Mouse (Mus musculus): ENCODE measurements around the gene Rpgrip1l. TPM values are rescaled to one million over a fixed set of nuclear protein-coding genes. Genes with fewer than 3 reads are reported as not detected.

Gene Rpgrip1l
- total and polyA plus RNA-seq, 3 experiments = 2.1 to 5.0 (median 3.8) TPM

- Histone ChIP-seq H3K4me3 (replicated peaks in 1 of 3; ENCODE audit: low read depth in 2 of 3, low read length in 2 of 3, poor library complexity in 1 of 3) (no peak overlapping the region), H3K27me3 (replicated peaks) (no peaks in the 10 kb centered on the region), H3K79me2 (replicated peaks; ENCODE audit: control insufficient read depth, extremely low read depth, insufficient read depth, poor library complexity, severe bottlenecking) (no peaks in the 10 kb centered on the region), H3K4me2 (ENCODE audit: insufficient read depth, low read depth, poor library complexity, severe bottlenecking) (no peak overlapping the region), H3K4me1 (ENCODE audit: control insufficient read depth in 1 of 2, insufficient read depth in 2 of 2) (no peaks in the 10 kb centered on the region), H3K9ac (ENCODE audit: insufficient read depth, low read depth) (no peak overlapping the region), H3K27ac (ENCODE audit: insufficient read depth, low read depth) (no peak overlapping the region), H3K36me3 (replicated peaks in 1 of 2; ENCODE audit: control insufficient read depth in 1 of 2, insufficient read depth in 1 of 2, low read length in 1 of 2) (peaks cover 0 to 4% of the 10 kb centered on the region in 2 experiments), H3K9me3 (replicated peaks; ENCODE audit: low read length) (no peaks in the 10 kb centered on the region)
- in situ Hi-C loops (cut with MboI; ENCODE audit: low pct_ligation_motif_present, low pct_unique_long_range_greater_than_20kb, low sequenced_read_pairs) (no loop called here), dilution Hi-C loops (cut with MboI; ENCODE audit: extremely low pct_ligation_motif_present, extremely low pct_unique_long_range_greater_than_20kb, low sequenced_read_pairs) (no loop called here)
- no peak for DNase-seq (ENCODE audit: extremely low read depth)
- no peak for TF ChIP-seq ZNF384 (IDR thresholded peaks at IDR 0.05; ENCODE audit: low read depth, low read length)
- TF ChIP-seq TBP (conservative IDR thresholded peaks at IDR 0.05; ENCODE audit: low read depth, low read length) = no peak
- TF ChIP-seq IRF4 (IDR thresholded peaks at IDR 0.05; ENCODE audit: low read depth, low read length) = no peak
- TF ChIP-seq MEF2A (IDR thresholded peaks at IDR 0.05; ENCODE audit: borderline replicate concordance, low read depth, low read length) = no peak
- no peak for TF ChIP-seq ELF1 (IDR thresholded peaks at IDR 0.05; ENCODE audit: low read depth, low read length)
- TF ChIP-seq MAZ (IDR thresholded peaks at IDR 0.05; ENCODE audit: low read depth, low read length) = no peak
- no peak for TF ChIP-seq KAT2A (IDR thresholded peaks at IDR 0.05; ENCODE audit: insufficient replicate concordance, low read length)
- TF ChIP-seq MYC (IDR thresholded peaks at IDR 0.05; ENCODE audit: low read depth, low read length) = no peak
- no peak for TF ChIP-seq RCOR1 (conservative IDR thresholded peaks at IDR 0.05; ENCODE audit: low read depth, low read length)
- no peak for TF ChIP-seq MAX (IDR thresholded peaks at IDR 0.05; ENCODE audit: low read length)
- no peak for TF ChIP-seq MXI1 (IDR thresholded peaks at IDR 0.05; ENCODE audit: low read depth, low read length)
- no peak for TF ChIP-seq HCFC1 (IDR thresholded peaks at IDR 0.05; ENCODE audit: low read depth, low read length)
- TF ChIP-seq ETS1 (conservative IDR thresholded peaks at IDR 0.05; ENCODE audit: low read depth, low read length) = no peak
- TF ChIP-seq SIN3A (IDR thresholded peaks at IDR 0.05; ENCODE audit: low read length) = no peak
- no peak for TF ChIP-seq NELFE (IDR thresholded peaks at IDR 0.05; ENCODE audit: low read depth, low read length)
- no peak for TF ChIP-seq BHLHE40 (IDR thresholded peaks at IDR 0.05; ENCODE audit: low read depth, low read length)
- no peak for TF ChIP-seq USF1 (IDR thresholded peaks at IDR 0.05; ENCODE audit: low read depth, low read length)
Measured at GRCm38 (mm10) chr8:91282655-91283054, 30.4 kb downstream of the Rpgrip1l start.

GRCm38 (mm10) chr8:91281545-91281944 lies 31.5 kb downstream of the Rpgrip1l start:
- Histone ChIP-seq H3K36me3 (replicated peaks in 1 of 2; ENCODE audit: control insufficient read depth in 1 of 2, insufficient read depth in 1 of 2, low read length in 1 of 2) (peaks cover 0 to 2% of the 10 kb centered on the region in 2 experiments), H3K4me2 (ENCODE audit: insufficient read depth, low read depth, poor library complexity, severe bottlenecking) (no peak overlapping the region), H3K9ac (ENCODE audit: insufficient read depth, low read depth) (no peak overlapping the region), H3K9me3 (replicated peaks; ENCODE audit: low read length) (no peaks in the 10 kb centered on the region), H3K27ac (ENCODE audit: insufficient read depth, low read depth) (no peak overlapping the region), H3K4me1 (ENCODE audit: control insufficient read depth in 1 of 2, insufficient read depth in 2 of 2) (no peaks in the 10 kb centered on the region), H3K4me3 (replicated peaks in 1 of 3; ENCODE audit: low read depth in 2 of 3, low read length in 2 of 3, poor library complexity in 1 of 3) (no peak overlapping the region), H3K27me3 (replicated peaks) (no peaks in the 10 kb centered on the region), H3K79me2 (replicated peaks; ENCODE audit: control insufficient read depth, extremely low read depth, insufficient read depth, poor library complexity, severe bottlenecking) (no peaks in the 10 kb centered on the region)
- DNase-seq (ENCODE audit: extremely low read depth) = no peak
- dilution Hi-C loops (cut with MboI; ENCODE audit: extremely low pct_ligation_motif_present, extremely low pct_unique_long_range_greater_than_20kb, low sequenced_read_pairs) = no loop called here
- TF ChIP-seq ZNF384 (IDR thresholded peaks at IDR 0.05; ENCODE audit: low read depth, low read length) (no peak), CHD2 (IDR thresholded peaks at IDR 0.05; ENCODE audit: low read length) (no peak), IRF4 (IDR thresholded peaks at IDR 0.05; ENCODE audit: low read depth, low read length) (no peak), NELFE (IDR thresholded peaks at IDR 0.05; ENCODE audit: low read depth, low read length) (no peak), CTCF (conservative IDR thresholded peaks at IDR 0.05 in 1 of 2, IDR thresholded peaks at IDR 0.05 in 1 of 2; ENCODE audit: low read depth in 2 of 2, low read length in 2 of 2) (no peak), EP300 (IDR thresholded peaks at IDR 0.05; ENCODE audit: low read length) (no peak)
- in situ Hi-C loops (cut with MboI; ENCODE audit: low pct_ligation_motif_present, low pct_unique_long_range_greater_than_20kb, low sequenced_read_pairs) = no loop called here

Data from CH12.LX (cell line).